Mouse (Mus musculus): ENCODE data around the gene Mark2. TPM values are rescaled to one million over a fixed set of nuclear protein-coding genes. Genes with fewer than 3 reads are reported as not detected.

Mark2 gene
- polyA plus RNA-seq, 1 experiment from 2014 or later: 46.0 TPM

GRCm38 (mm10) chr19:7267091-7267741, 74.4 kb downstream of the Mark2 start, which contains the start of gene Rcor2:
Gene Rcor2 (plus strand): TSS chr19:7267325.
- Histone ChIP-seq H3K36me3 (peaks cover 27% of the 10 kb centered on the region), H3K27me3 (ENCODE audit: low read depth, poor library complexity, severe bottlenecking) (no peaks in the 10 kb centered on the region), H3K4me1 (peaks cover 82% of the 10 kb centered on the region), H3K27ac (replicated peaks) (peak within 1 kb of the TSS; percentile 100), H3K4me3 (peak within 1 kb of the TSS; percentile 98), H3K9me3 (replicated peaks) (peaks cover 3% of the 10 kb centered on the region; the same call in 1 of the 2 replicates)
- peak; percentile 91 for DNase-seq (ENCODE audit: low spot score)
- 0% methylated on average over 28 of the region's 28 CpGs for WGBS

- Histone ChIP-seq H3K4me3 (peak overlapping the region; percentile 98), H3K36me3 (peaks cover 20% of the 10 kb centered on the region), H3K27ac (replicated peaks) (peak overlapping the region; percentile 100), H3K27me3 (ENCODE audit: low read depth, poor library complexity, severe bottlenecking) (no peaks in the 10 kb centered on the region), H3K4me1 (peaks cover 74% of the 10 kb centered on the region), H3K9me3 (replicated peaks) (peaks cover 5% of the 10 kb centered on the region; the same call in 1 of the 2 replicates)
- 21% methylated on average over 4 of the region's 4 CpGs for WGBS
- DNase-seq (ENCODE audit: low spot score): no peak
Measured at GRCm38 (mm10) chr19:7266421-7266831, 75.2 kb downstream of the Mark2 start.

DNA sequence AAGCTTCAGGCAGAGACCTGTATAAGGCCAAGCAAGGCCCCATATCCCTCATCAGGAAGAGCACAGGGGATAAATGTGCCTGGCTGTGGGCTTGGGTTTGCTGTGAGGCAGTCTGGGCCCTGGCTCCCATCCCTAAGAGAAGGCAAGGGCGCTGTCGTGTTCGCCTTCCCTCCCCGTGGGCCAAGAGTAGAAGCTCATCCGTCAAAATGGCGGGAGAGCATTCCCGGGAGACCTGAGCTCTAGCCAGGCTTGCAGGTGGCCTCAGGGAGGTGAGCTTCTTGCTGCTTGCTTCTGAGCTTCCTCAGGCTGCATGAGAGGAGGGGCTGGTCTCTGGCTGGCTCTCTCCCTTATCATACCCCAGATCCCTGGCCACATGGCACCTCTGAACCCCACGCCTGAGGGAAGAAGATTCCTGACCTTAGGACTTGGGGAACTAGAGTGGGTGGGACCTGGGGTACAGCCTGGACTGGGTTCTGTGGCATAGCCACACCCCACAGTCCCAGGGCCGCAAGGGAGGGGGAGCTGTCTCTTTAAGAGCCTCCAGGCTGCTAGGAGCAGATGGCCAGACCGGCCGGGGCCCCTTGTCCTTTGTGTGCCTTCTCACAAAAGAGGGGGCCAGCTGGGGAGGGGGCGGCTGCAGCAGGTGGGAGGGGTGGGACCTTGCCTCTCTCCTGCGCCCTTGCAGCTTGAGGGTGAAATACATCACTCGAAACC, 76.0 kb downstream of the Mark2 start:
- Histone ChIP-seq H3K27ac (replicated peaks) (peak overlapping the region; percentile 100), H3K9me3 (replicated peaks) (peaks cover 5% of the 10 kb centered on the region; the same call in 1 of the 2 replicates), H3K27me3 (ENCODE audit: low read depth, poor library complexity, severe bottlenecking) (no peaks in the 10 kb centered on the region), H3K4me1 (peaks cover 66% of the 10 kb centered on the region), H3K36me3 (peaks cover 12% of the 10 kb centered on the region), H3K4me3 (peak overlapping the region; percentile 98)
- WGBS: 9% methylated on average over 14 of the region's 14 CpGs
- peak; percentile 89 for DNase-seq (ENCODE audit: low spot score)

DNA sequence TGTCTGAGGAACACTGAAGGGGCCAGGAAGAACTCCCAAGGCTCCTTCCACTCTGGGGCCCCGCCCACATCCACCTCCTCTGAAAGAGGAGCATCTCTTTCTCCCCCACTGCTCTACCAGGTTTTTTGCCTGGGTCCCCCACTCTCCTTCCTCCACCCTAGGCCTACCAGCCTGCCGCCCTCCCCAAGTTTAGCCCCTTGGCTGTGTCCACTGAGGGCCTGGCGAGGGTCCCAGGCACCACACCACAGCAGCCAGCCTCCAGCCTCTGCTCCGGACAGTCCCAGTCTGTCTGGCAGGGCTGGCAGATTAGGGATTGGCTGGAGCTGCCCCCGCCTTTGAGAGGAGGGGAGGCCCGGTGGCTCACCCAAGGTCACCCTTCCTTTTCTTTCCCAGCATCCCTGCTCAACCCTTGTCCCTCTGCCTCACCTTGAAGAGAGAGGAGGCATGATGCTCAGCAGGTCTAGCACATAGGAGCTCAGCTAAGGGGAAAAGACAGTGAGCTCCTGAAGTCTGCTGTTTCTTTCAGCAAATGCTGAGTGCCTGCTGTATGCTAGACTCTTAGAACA, 76.8 kb downstream of the Mark2 start:
- H3K4me3 ChIP-seq: peak overlapping the region; percentile 98
- WGBS: 2% methylated on average over 6 of the region's 6 CpGs
- H3K9me3 ChIP-seq (replicated peaks): peaks cover 5% of the 10 kb centered on the region; the same call in 1 of the 2 replicates
- H3K36me3 ChIP-seq: peaks cover 4% of the 10 kb centered on the region
- peak; percentile 69 for DNase-seq (ENCODE audit: low spot score)
- H3K4me1 ChIP-seq: peaks cover 58% of the 10 kb centered on the region
- H3K27me3 ChIP-seq (ENCODE audit: low read depth, poor library complexity, severe bottlenecking): no peaks in the 10 kb centered on the region
- H3K27ac ChIP-seq (replicated peaks): peak overlapping the region; percentile 100

GRCm38 (mm10) chr19:7264088-7264765, 77.4 kb downstream of the Mark2 start:
- peaks cover 52% of the 10 kb centered on the region for H3K4me1 ChIP-seq
- H3K36me3 ChIP-seq: no peaks in the 10 kb centered on the region
- no peaks in the 10 kb centered on the region for H3K27me3 ChIP-seq (ENCODE audit: low read depth, poor library complexity, severe bottlenecking)
- peaks cover 5% of the 10 kb centered on the region; the same call in 1 of the 2 replicates for H3K9me3 ChIP-seq (replicated peaks)
- peak overlapping the region; percentile 98 for H3K4me3 ChIP-seq
- WGBS: 20% methylated on average over 9 of the region's 9 CpGs
- peak; percentile 83 for DNase-seq (ENCODE audit: low spot score)
- peak overlapping the region; percentile 100 for H3K27ac ChIP-seq (replicated peaks)

- DNase-seq (ENCODE audit: low spot score): no peak
- 89% methylated on average over 1 of the region's 1 CpGs for WGBS
- H3K4me1 ChIP-seq: peaks cover 43% of the 10 kb centered on the region
Measured at GRCm38 (mm10) chr19:7262592-7262991, 79.1 kb downstream of the Mark2 start.

DNA sequence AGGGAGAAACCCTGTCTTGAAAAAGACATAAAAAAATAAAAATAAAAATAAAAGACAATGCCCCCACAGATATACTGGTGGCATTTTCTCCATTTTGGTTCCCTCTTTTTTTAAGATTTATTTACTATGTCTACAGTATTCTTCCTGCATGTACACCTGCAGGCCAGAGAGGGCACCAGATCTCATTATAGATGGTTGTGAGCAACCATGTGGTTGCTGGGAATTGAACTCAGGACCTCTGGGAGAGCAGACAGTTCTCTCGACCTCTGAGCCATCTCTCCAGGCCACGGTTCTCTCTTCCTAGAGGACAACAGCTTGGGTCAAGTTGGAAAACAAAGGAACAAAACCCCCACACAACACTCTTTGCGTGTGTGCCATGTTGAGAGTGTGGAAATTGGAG, 79.7 kb downstream of the Mark2 start:
- H3K36me3 ChIP-seq: no peaks in the 10 kb centered on the region
- H3K27me3 ChIP-seq (ENCODE audit: low read depth, poor library complexity, severe bottlenecking): no peaks in the 10 kb centered on the region
- H3K4me1 ChIP-seq: peaks cover 37% of the 10 kb centered on the region
- no peak overlapping the region for H3K27ac ChIP-seq (replicated peaks)
- peaks cover 5% of the 10 kb centered on the region; the same call in 1 of the 2 replicates for H3K9me3 ChIP-seq (replicated peaks)
- WGBS: 93% methylated on average over 3 of the region's 3 CpGs
- no peak overlapping the region for H3K4me3 ChIP-seq
- DNase-seq (ENCODE audit: low spot score): no peak

More at GRCm38 (mm10) chr19:7262592-7262991, 79.1 kb downstream of the Mark2 start:
- no peaks in the 10 kb centered on the region for H3K36me3 ChIP-seq
- peaks cover 5% of the 10 kb centered on the region; the same call in 1 of the 2 replicates for H3K9me3 ChIP-seq (replicated peaks)
- no peak overlapping the region for H3K4me3 ChIP-seq
- 0 out of 2 replicates have a peak overlapping the region, but pooled peaks have one; percentile 100 for H3K27ac ChIP-seq (replicated peaks)
- H3K27me3 ChIP-seq (ENCODE audit: low read depth, poor library complexity, severe bottlenecking): no peaks in the 10 kb centered on the region

DNA sequence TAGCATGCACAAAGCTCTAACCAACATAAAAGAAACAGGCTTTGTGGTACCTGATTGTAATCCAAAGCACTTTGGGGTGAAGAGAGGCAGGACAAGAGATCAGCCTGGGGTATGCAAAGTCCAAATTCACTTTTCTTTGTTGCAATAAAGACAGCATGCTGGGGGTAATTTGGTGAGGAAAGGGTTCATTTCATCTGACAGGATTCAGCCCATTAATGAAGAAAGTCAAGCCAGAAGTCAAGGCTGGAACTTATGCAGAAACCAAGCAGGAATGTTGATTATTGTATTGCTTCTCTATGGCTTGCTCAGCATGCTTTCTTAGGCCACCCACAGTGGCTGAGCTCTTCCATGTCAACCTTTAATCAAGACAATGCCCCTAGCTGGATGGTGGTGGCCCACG, 80.2 kb downstream of the Mark2 start:
- no peaks in the 10 kb centered on the region for H3K27me3 ChIP-seq (ENCODE audit: low read depth, poor library complexity, severe bottlenecking)
- no peak for DNase-seq (ENCODE audit: low spot score)
- peaks cover 32% of the 10 kb centered on the region for H3K4me1 ChIP-seq
- H3K27ac ChIP-seq (replicated peaks): no peak overlapping the region
- WGBS: 86% methylated on average over 1 of the region's 1 CpGs
- H3K9me3 ChIP-seq (replicated peaks): peaks cover 5% of the 10 kb centered on the region; the same call in 1 of the 2 replicates
- H3K4me3 ChIP-seq: no peak overlapping the region
- no peaks in the 10 kb centered on the region for H3K36me3 ChIP-seq

- no peak for DNase-seq (ENCODE audit: low spot score)
- H3K9me3 ChIP-seq (replicated peaks): peaks cover 5% of the 10 kb centered on the region; the same call in 1 of the 2 replicates
- 89% methylated on average over 5 of the region's 5 CpGs for WGBS
- no peaks in the 10 kb centered on the region for H3K27me3 ChIP-seq (ENCODE audit: low read depth, poor library complexity, severe bottlenecking)
- H3K4me3 ChIP-seq: no peak overlapping the region
- no peak overlapping the region for H3K27ac ChIP-seq (replicated peaks)
- no peaks in the 10 kb centered on the region for H3K36me3 ChIP-seq
- H3K4me1 ChIP-seq: no peaks in the 10 kb centered on the region
Measured at GRCm38 (mm10) chr19:7257881-7258280, 83.8 kb downstream of the Mark2 start.

DNA sequence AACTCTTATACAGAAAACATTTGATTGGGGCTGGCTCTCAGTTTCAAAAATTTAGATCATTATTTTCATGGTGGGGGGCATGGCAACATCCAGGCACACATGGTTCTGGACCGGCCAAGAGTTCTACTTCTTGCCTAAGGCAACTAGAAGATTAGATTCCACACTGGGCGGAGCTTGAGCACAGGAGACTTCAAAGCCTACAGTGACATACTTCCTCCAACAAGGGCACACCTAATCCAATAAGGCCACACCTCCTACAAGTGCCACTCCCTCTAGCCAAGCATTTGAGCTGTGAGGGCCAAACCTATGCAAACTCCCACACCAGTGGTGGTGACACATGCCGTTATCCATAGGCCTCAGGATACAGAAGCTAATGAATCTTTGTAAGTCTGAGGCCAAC, 95.6 kb downstream of the Mark2 start:
- Histone ChIP-seq H3K4me1 (peaks cover 7% of the 10 kb centered on the region), H3K36me3 (no peaks in the 10 kb centered on the region), H3K4me3 (no peak overlapping the region), H3K27ac (replicated peaks) (no peak overlapping the region), H3K9me3 (replicated peaks) (no peaks in the 10 kb centered on the region), H3K27me3 (ENCODE audit: low read depth, poor library complexity, severe bottlenecking) (peaks cover 20% of the 10 kb centered on the region)
- no peak for DNase-seq (ENCODE audit: low spot score)
- 96% methylated on average over 3 of the region's 3 CpGs for WGBS

GRCm38 (mm10) chr19:7240782-7241690, 100.6 kb downstream of the Mark2 start, which contains the start of gene Naa40:
Gene Naa40 (minus strand): TSS chr19:7241183.
- Histone ChIP-seq H3K27ac (replicated peaks) (peak within 1 kb of the TSS; percentile 96), H3K36me3 (peaks cover 29% of the 10 kb centered on the region), H3K4me1 (peaks cover 28% of the 10 kb centered on the region), H3K4me3 (peak within 1 kb of the TSS; percentile 87), H3K9me3 (replicated peaks) (no peaks in the 10 kb centered on the region), H3K27me3 (ENCODE audit: low read depth, poor library complexity, severe bottlenecking) (peaks cover 20% of the 10 kb centered on the region)
- WGBS: 1% methylated on average over 80 of the region's 80 CpGs
- DNase-seq (ENCODE audit: low spot score): peak; percentile 93

All from midbrain, embryonic 10.5 days (tissue).